Mouse (Mus musculus) urinary bladder, postnatal 10 days (tissue): ENCODE measurements around the gene Gm9922.

ENCODE experiments used
- DNase-seq: peaks from one replicate; pipeline ENCODE4 v3.0.0; 2022; ENCODE audit warnings: low spot score

Gm9922 gene

DNA sequence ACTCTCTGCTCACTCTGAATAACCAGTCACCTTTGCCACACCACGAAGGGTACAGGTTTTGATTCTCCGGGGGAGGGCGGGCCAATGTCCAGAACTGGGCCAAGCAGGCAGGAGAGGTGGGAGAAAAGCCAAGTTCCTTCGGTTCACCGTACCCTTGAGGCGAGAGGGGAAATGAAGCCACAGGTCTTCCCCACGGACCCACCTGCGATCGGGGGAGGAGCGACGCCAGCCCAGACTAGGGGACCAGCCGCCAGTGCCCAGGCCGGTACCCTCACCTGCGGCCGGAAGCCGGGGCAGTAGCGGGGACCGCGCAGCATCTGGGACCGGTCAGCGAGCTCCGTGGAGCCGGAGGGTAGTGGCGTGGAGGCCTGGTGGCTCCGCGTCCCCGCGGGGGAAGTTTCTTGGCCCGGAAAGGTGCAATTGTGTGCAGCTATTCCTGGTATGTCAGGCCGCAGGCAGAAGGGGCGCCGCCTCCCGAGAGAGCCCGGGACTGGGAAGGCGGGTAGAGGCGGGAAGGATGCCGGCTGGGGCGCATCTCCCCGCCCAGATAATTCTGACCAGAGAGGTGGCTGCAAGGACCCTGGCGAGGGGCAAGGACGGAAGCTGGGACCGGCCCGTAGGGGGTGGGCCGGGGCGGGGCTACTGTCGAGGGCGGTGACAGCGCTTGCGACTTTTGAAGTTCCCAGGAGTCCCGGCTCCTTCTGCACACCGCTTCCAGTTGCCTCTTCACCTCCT lies at the start of gene Gm9922, which contains the start of gene Lmo7:
Gm9922 (minus strand) TSS at position 578 of the 735 bp plus-strand sequence.
Lmo7 (plus strand) TSS at position 721 of the 735 bp plus-strand sequence.
- peak; percentile 19 for DNase-seq

DNA sequence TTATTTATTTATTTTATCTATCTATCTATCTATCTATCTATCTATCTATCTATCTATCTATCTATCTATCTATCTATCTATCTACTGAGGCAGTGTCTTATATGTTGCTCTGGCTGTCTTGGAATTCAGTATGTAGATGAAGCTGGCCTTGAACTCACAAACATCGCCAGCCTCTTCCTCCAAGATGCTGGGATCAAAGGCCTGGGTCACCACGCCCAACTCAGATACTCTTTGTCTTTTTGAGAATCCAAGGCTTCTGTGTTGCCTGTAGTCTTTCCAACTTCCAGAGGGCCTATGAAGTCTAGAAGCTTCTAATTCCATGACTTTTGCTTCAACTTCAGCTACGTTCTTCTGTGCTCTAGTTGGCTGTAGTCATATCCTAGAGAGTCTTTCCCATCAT lies 48.8 kb upstream of the Gm9922 start:
- DNase-seq, result no peak

DNA sequence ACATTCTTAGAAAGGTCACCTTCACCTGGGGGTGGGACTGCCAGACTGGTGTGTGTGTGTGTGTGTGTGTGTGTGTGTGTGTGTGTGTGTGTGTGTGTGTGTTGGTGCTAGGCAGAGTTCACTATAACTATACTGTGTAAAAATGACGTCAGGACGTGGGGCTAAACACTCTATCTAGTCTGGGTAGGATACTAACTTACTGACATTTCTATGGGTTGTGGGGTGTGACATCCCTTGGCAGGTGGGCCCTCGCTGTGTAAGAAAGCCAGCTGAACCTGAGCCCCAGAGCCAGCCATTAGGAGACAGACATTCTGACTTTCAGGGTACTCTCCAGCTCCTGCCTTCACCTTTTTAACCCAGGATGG lies 47.5 kb upstream of the Gm9922 start:
- no peak for DNase-seq

DNA sequence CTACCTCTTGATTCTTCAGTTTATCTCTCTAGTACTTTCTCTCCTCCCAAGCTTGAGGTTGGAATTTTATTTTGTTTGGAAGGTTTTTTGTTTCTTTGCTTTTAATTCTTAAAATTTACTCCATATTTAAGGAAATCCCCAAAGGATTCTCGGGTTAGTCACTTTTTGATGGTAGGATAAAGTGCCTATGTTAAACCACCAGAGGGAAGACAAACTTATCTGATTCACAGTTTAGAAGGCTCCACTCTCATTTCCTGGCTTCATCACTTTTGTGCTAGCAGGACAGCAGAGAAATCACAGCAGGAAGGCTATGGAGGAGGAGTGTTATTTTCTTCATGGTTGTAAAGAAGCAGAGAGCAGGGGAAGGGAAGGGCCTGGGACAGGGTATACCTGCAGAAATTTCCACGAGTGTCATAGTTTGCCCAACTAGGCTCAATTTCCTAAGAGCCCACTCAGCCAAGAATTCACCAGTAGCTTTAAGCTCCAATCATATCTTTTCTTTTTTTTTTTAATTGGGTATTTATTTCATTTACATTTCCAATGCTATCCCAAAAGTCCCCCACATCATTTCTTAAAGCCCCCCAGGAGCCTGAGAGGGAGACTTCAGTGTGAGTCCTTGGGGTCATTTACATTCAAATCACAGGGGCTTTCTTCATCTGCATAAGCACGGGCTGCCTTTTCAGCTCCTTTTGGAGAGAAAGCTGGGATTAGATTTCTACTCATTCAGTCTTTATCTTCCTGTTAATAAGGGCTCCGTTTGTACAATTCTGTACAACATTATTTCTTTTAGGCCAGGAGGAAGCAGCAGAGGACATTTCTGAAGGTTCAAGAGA lies 46.9 kb upstream of the Gm9922 start:
- no peak for DNase-seq

DNA sequence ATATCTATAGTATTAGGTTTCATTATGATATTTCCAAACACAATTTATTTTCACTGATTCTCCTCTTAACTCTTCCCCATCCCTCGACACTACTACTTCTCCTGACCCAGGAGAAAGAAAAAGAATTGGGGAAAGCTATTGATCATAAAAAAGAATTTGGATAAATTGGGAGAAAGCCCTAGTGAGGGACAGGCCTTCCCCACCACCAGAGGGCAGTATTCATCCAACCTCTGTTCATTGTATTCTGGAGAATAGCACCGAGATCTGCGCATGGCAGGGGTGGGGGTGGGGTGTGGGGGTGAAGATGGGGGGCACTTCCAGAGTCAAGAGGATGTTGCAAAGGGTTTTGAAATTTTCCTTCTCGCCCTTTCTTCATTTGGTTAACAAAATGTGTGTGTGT lies 45.0 kb upstream of the Gm9922 start:
- DNase-seq, result no peak

GRCm38 (mm10) chr14:101771756-101772155 lies 42.1 kb upstream of the Gm9922 start:
- no peak for DNase-seq

DNA sequence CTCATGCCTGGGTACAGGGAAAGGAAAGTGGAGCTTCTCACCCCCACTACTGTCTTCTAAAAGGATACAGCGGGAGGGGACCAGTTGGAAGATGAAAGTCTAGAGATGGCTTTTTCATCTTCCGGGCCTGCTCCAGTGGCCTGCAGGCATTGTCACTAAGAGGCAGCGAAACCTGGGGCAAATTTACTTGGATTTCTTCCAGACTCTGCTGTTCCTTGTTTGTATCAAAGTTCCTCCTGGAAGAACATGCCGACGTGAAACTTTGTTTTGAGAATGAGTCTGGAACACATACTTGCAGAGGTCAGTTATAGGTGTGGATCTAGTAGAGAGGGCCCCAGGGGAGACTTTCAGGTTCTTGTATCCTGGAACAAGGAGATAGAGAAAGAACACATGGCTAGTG lies 41.7 kb upstream of the Gm9922 start:
- no peak for DNase-seq

DNA sequence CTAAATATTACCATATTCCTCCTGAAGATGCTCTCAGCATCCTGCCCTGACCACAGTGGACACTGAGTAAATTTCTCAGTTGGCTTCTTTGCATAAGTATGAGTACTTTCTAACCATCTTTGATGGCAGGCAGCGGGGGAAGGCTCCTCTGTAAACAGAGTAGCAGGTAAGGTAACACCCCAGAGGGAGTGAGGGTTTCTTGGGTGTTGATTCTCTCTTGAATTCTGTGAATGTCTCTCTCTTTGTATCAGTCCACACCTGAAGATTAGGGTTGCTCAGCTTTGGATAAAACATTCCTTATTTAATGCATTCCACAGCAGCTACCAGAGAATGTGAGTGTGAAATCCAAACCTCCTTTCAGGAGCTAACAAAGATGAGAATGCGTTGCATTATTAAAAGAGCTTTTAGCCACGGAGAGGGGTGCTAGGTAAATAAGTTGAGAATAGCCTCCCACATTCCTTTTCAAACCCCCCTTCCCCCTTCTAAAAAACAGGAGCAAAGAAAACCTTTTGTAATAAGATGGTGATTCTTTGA lies 34.2 kb upstream of the Gm9922 start:
- DNase-seq, result no peak

GRCm38 (mm10) chr14:101762267-101762666 lies 32.7 kb upstream of the Gm9922 start:
- no peak for DNase-seq

- DNase-seq, result no peak
Measured at GRCm38 (mm10) chr14:101755425-101755824, 25.8 kb upstream of the Gm9922 start.

DNA sequence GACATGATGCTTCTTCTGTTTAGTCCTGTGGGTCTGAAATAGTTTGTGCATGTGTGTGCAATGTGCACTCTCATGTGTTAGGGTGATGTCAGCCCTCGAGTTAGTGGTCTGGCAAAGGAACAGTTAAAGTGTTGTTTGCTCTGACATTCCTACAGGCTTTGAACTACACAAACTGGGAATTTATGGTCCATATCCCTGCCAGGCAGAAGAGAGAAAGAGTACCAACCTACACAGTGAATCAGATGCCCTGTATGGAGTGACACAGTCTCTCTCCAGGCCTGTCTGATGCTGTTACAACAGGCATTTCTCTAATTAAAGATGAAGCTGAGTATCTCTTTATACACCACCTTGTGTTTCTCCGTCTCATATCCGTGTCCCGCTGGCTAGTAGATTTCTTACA lies 21.3 kb upstream of the Gm9922 start:
- no peak for DNase-seq

DNA sequence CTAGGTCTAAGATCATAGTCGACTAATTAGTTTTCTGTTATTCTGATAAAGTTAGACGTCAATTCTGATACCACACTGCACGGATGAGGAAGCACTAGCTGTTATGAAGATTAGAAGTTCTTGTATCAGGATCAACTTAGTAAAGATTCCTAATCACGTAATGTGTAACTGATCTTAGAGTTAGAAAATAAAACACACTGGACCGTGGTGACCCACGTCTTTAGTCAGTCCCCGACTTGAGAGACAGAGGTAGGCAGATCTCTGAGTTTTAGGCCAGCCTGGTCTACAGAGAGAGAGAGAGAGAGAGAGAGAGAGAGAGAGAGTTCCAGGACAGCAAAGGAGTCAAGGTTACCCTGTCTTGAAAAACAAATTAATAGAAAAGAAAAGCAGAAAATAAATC lies 18.8 kb upstream of the Gm9922 start:
- DNase-seq, result no peak

DNA sequence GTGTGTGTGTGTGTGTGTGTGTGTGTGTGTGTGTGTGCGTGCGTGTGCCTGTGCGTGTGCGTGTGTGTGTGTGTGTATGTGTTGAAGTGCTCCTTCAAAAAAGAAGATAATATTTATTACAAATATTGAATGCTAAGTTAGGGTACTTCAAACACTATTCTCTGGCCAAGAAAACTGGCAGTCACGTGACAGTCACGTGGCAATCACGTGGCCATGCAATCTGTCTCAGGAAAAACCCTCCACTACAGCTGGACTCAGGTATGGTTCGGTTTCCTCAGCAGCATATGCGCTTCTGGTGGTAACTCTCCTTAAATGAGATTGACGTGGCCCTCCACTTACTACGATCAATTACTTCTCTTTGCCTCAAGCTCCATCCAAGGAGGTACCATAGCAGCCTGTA lies 18.2 kb upstream of the Gm9922 start:
- DNase-seq, result no peak

GRCm38 (mm10) chr14:101746635-101747034 lies 17.0 kb upstream of the Gm9922 start:
- no peak for DNase-seq

DNA sequence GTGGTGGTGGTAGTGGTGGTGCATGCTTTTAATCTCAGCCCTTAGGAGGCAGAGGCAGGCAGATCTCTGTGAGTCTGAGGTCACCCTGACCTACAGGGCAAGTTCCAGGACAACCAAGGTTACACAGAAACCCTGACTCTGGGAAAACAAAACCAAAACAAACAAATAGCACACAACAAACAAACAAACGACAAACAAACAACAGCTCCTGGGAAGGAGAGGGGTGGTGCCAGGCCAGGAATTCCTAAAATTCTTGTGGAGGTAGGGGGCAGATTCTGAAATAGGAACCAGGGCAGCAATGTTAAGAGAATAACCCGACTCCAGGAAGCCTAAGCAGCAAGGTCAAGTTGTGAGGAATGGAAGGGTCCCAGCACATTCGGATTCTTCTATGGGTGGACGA lies 7.9 kb upstream of the Gm9922 start:
- DNase-seq, result no peak

- DNase-seq, result no peak
Measured at GRCm38 (mm10) chr14:101733542-101734303, 4.1 kb upstream of the Gm9922 start.

DNA sequence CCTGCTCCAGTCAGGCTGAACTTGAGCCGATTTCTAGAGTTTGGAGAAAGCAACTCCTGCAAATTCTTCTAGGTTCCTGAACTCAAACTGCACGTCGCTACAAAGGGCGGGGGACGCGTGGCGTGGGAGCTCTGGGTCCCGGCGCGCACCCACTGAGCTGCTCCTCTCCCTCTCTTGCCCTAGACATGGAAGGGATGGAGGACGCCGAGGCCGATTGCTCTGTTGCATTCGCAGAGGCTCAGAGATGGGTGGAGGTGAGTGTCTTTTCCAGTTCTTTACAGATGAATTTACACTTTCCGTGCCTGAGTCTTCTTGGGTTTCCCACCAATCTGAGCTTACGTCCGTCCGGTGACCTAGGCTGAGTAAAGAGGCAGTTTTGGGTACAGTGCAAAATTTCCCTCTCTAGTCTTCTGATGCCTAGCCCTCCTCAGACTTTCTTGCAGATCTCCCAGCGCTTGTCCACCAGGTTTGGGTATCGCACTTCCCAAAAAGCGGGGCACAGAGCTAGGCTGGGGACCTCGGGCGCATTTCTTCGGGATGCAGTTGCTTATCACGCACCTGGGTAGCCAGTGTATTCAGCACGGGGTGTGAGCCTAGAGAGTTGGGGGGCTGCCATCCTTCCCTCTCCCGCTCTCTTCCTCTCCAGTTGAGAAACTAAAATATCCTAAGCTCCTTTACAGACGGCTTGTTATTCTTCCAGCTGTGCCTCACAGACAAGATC lies 518 bp upstream of the Gm9922 start:
- no peak for DNase-seq

GRCm38 (mm10) chr14:101714414-101714813 lies 15.2 kb downstream of the Gm9922 start:
- DNase-seq, result no peak

- DNase-seq, result no peak
Measured at GRCm38 (mm10) chr14:101707088-101707487, 22.5 kb downstream of the Gm9922 start.

GRCm38 (mm10) chr14:101704479-101704878 lies 25.1 kb downstream of the Gm9922 start:
- DNase-seq, result no peak

GRCm38 (mm10) chr14:101688406-101688805 lies 41.2 kb downstream of the Gm9922 start:
- DNase-seq, result no peak

DNA sequence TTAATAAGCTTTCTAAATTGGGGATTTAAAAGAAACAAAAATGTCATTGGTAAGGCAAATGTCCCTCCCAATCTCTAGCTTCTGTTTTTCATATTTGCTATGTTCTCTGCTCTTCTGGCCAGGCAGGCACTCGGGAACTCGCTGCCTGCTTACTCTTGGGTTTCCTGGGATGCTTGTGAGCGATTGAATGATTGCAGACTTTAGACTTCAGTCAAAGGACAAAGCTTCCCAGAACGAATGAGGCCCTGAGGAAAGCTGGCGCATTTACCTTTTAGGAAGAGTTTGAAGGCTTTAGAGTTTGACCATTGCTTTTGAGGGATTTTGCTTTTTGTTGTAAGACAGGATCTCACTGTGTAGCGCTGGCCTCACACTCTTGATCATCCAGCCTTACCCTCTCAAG lies 41.9 kb downstream of the Gm9922 start:
- DNase-seq, result no peak
